Mouse (Mus musculus): ENCODE measurements around the gene Tnnc1. TPM values are rescaled to one million over a fixed set of nuclear protein-coding genes. Genes with fewer than 3 reads are reported as not detected.

Tnnc1 gene
- polyA plus RNA-seq, 1 experiment = 0.14 TPM

DNA sequence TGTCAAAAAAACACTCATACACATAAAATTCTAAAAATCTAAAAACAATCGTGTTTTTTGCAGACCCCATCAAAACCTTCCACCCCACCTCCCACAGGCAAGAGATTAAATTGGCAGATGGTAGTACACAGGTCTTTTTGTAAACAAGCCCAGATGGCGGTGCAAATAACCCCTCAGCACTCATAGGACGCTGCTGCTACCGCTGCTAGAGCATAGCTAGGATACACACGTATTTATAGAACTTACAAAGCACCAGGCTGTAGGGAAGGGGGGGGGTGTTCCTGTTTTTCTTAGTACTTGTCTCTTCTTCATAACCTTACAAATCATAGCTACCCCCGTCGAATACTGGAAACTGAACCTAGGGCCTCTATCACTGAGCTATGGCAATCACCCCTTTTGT is 14.3 kb upstream of the Tnnc1 start:
- Histone ChIP-seq H3K9me3 (ENCODE audit: control insufficient read depth, low read length) (no peaks in the 10 kb centered on the region), H3K4me3 (replicated peaks) (no peak overlapping the region), H3K27me3 (ENCODE audit: control insufficient read depth) (no peaks in the 10 kb centered on the region), H3K4me1 (ENCODE audit: control insufficient read depth) (peaks cover 5% of the 10 kb centered on the region), H3K36me3 (ENCODE audit: control insufficient read depth) (peaks cover 85% of the 10 kb centered on the region)
- TF ChIP-seq TAL1 (IDR thresholded peaks at IDR 0.05; ENCODE audit: low read length) = no peak
- no peak for TF ChIP-seq GATA1 (IDR thresholded peaks at IDR 0.05; ENCODE audit: low read length)

GRCm38 (mm10) chr14:31194441-31194840 is 13.7 kb upstream of the Tnnc1 start:
- Histone ChIP-seq H3K36me3 (ENCODE audit: control insufficient read depth) (peaks cover 85% of the 10 kb centered on the region), H3K4me1 (ENCODE audit: control insufficient read depth) (peaks cover 5% of the 10 kb centered on the region), H3K27me3 (ENCODE audit: control insufficient read depth) (no peaks in the 10 kb centered on the region), H3K9me3 (ENCODE audit: control insufficient read depth, low read length) (no peaks in the 10 kb centered on the region), H3K4me3 (replicated peaks) (no peak overlapping the region)
- TF ChIP-seq GATA1 (IDR thresholded peaks at IDR 0.05; ENCODE audit: low read length) (no peak), TAL1 (IDR thresholded peaks at IDR 0.05; ENCODE audit: low read length) (no peak)

DNA sequence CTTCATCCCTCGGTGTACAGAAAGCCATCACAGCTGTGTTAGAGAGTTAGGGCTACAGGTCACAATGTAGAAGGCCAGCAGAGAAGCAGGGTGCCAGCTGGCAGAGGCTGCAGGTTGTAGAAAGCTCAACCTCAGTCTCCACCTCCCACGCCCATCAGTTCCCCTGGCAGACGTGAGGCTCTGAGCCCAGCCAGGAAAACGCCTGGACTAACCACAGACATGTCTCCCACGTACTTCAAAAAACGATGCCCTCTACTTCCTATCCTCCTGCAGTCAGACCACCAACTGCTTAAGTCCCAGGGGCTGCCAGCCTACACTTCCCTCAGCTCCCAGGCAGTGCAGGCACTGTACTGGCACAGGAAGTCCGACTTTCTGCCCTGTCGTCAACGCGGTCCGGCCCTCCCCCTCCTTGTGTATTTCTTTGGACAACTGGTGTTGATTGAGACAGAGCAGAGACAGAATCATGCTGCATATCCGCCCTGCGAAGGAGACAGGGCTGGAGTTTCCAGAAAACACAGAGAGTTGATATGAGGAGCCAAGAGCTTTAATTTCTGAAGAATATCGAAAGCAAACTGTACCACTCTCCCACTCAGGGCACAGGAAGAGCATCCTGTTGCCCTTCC is 13.1 kb upstream of the Tnnc1 start:
- H3K4me3 ChIP-seq (replicated peaks) = no peak overlapping the region
- TF ChIP-seq GATA1 (IDR thresholded peaks at IDR 0.05; ENCODE audit: low read length) = no peak
- no peak for TF ChIP-seq TAL1 (IDR thresholded peaks at IDR 0.05; ENCODE audit: low read length)
- no peaks in the 10 kb centered on the region for H3K27me3 ChIP-seq (ENCODE audit: control insufficient read depth)
- peaks cover 85% of the 10 kb centered on the region for H3K36me3 ChIP-seq (ENCODE audit: control insufficient read depth)
- peaks cover 5% of the 10 kb centered on the region for H3K4me1 ChIP-seq (ENCODE audit: control insufficient read depth)
- H3K9me3 ChIP-seq (ENCODE audit: control insufficient read depth, low read length) = no peaks in the 10 kb centered on the region

- no peak for TF ChIP-seq TAL1 (IDR thresholded peaks at IDR 0.05; ENCODE audit: low read length)
- Histone ChIP-seq H3K27me3 (ENCODE audit: control insufficient read depth) (no peaks in the 10 kb centered on the region), H3K4me1 (ENCODE audit: control insufficient read depth) (peaks cover 5% of the 10 kb centered on the region), H3K9me3 (ENCODE audit: control insufficient read depth, low read length) (no peaks in the 10 kb centered on the region), H3K4me3 (replicated peaks) (no peak overlapping the region), H3K36me3 (ENCODE audit: control insufficient read depth) (peaks cover 85% of the 10 kb centered on the region)
Observed at GRCm38 (mm10) chr14:31195521-31195920, 12.6 kb upstream of the Tnnc1 start.

GRCm38 (mm10) chr14:31195968-31196367 is 12.1 kb upstream of the Tnnc1 start:
- TF ChIP-seq GATA1 (IDR thresholded peaks at IDR 0.05; ENCODE audit: low read length) (no peak), TAL1 (IDR thresholded peaks at IDR 0.05; ENCODE audit: low read length) (no peak)
- peaks cover 5% of the 10 kb centered on the region for H3K4me1 ChIP-seq (ENCODE audit: control insufficient read depth)
- peaks cover 85% of the 10 kb centered on the region for H3K36me3 ChIP-seq (ENCODE audit: control insufficient read depth)
- H3K9me3 ChIP-seq (ENCODE audit: control insufficient read depth, low read length) = no peaks in the 10 kb centered on the region
- H3K4me3 ChIP-seq (replicated peaks) = no peak overlapping the region
- H3K27me3 ChIP-seq (ENCODE audit: control insufficient read depth) = no peaks in the 10 kb centered on the region

DNA sequence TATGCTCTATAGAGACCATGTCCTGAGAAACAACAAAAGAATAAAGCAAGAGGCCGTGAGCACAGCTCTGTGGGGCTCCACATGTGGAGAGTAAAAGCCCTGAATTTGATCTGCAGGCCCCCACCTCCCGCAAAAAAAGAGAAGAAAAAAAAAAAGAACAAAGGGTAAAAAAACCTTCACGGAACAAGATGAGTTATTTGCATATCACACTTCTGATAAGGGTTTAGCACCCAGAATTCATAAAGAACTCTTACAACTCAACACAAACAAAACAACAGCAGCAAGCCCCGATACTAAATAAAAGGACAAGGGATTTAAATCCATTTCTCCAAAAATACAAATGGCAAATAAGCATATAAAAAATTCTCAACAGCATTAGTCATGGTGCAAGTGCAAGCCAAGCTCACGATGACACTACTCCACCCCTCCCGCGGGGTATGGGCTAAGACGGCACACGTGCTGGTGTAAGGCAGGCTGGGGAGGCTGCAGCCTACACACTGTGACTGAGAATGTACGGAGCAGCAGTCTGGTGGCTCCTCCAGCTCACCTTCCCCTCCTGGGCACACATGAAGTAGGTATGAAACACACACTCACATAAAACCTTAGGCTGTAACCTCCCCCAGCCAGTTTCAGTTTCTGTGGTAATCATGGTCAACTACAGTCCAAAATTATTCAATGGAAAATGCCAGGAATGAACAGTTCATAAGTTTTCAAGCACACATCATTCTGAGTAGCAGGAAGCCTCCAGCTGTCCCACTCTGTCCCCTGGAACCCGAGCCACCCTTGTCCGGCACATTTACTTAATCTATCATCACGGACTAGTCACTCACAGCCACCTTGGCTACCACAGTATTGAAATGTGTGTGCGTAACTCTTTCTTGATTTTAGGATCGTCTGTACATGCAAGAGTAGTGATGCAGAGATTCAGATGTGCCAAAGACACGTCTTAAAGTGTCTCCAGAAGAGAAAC is 10.3 kb upstream of the Tnnc1 start:
- peaks cover 84% of the 10 kb centered on the region for H3K36me3 ChIP-seq (ENCODE audit: control insufficient read depth)
- H3K4me1 ChIP-seq (ENCODE audit: control insufficient read depth) = peaks cover 5% of the 10 kb centered on the region
- H3K9me3 ChIP-seq (ENCODE audit: control insufficient read depth, low read length) = no peaks in the 10 kb centered on the region
- no peak overlapping the region for H3K4me3 ChIP-seq (replicated peaks)
- H3K27me3 ChIP-seq (ENCODE audit: control insufficient read depth) = no peaks in the 10 kb centered on the region
- TF ChIP-seq GATA1 (IDR thresholded peaks at IDR 0.05; ENCODE audit: low read length) (no peak), TAL1 (IDR thresholded peaks at IDR 0.05; ENCODE audit: low read length) (no peak)

GRCm38 (mm10) chr14:31199599-31199998 is 8.5 kb upstream of the Tnnc1 start:
- H3K9me3 ChIP-seq (ENCODE audit: control insufficient read depth, low read length) = no peaks in the 10 kb centered on the region
- no peaks in the 10 kb centered on the region for H3K27me3 ChIP-seq (ENCODE audit: control insufficient read depth)
- H3K36me3 ChIP-seq (ENCODE audit: control insufficient read depth) = peaks cover 89% of the 10 kb centered on the region
- H3K4me1 ChIP-seq (ENCODE audit: control insufficient read depth) = peaks cover 7% of the 10 kb centered on the region
- TF ChIP-seq GATA1 (IDR thresholded peaks at IDR 0.05; ENCODE audit: low read length) = no peak
- TF ChIP-seq TAL1 (IDR thresholded peaks at IDR 0.05; ENCODE audit: low read length) = no peak
- no peak overlapping the region for H3K4me3 ChIP-seq (replicated peaks)

DNA sequence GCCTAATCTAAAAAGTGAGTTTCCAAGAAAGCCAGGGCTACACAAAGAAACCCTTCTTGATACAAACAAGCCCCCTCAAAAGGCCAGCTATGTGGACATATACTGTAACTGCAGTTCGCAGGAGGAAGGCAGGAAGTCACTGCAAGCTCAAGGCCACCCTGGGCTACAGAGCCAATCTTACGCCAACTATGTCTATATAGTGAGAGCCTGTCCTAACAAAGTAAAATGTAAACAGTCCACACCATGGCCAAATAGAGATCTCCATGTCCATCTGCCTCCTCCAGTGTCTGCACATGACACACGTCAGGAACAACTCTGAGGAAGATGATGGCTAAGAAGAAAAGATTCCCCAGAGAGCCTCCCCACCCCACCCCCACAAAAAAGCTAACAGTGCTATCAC is 8.1 kb upstream of the Tnnc1 start:
- no peaks in the 10 kb centered on the region for H3K9me3 ChIP-seq (ENCODE audit: control insufficient read depth, low read length)
- no peaks in the 10 kb centered on the region for H3K27me3 ChIP-seq (ENCODE audit: control insufficient read depth)
- TF ChIP-seq GATA1 (IDR thresholded peaks at IDR 0.05; ENCODE audit: low read length) = no peak
- H3K36me3 ChIP-seq (ENCODE audit: control insufficient read depth) = peaks cover 89% of the 10 kb centered on the region
- H3K4me1 ChIP-seq (ENCODE audit: control insufficient read depth) = peaks cover 12% of the 10 kb centered on the region
- H3K4me3 ChIP-seq (replicated peaks) = no peak overlapping the region

DNA sequence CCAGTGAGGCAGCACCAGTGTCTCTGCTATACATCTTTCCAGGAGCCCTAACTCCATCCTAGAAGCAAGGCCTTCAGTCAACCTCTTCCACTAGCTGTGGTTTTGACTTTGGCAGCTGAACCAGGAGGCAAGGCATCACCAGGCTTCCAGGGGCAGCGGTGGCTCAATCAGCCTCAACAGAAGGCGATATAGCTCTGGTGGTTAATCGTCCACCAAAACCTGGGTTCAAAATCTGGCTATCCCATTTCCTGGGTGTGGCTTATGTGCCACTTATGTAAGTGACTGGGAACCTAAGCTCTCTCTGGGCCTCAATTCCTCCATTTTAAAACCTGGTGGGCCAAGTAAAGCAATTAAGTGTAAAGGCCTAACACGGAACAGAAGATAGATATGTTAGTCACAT is 3.3 kb upstream of the Tnnc1 start:
- TF ChIP-seq GATA1 (IDR thresholded peaks at IDR 0.05; ENCODE audit: low read length) = no peak
- TF ChIP-seq TAL1 (IDR thresholded peaks at IDR 0.05; ENCODE audit: low read length) = no peak
- Histone ChIP-seq H3K4me3 (replicated peaks) (peak overlapping the region; percentile 68), H3K9me3 (ENCODE audit: control insufficient read depth, low read length) (no peaks in the 10 kb centered on the region), H3K27me3 (ENCODE audit: control insufficient read depth) (no peaks in the 10 kb centered on the region), H3K4me1 (ENCODE audit: control insufficient read depth) (peaks cover 34% of the 10 kb centered on the region), H3K36me3 (ENCODE audit: control insufficient read depth) (peaks cover 53% of the 10 kb centered on the region)
